Mouse (Mus musculus): ENCODE measurements around the gene Atp5d.
"Not testable (repeated sequence)": the region's sequence is repeated elsewhere in the genome, so short reads cannot be mapped to it uniquely, and the experiment has no call there.

The Atp5d gene

DNA sequence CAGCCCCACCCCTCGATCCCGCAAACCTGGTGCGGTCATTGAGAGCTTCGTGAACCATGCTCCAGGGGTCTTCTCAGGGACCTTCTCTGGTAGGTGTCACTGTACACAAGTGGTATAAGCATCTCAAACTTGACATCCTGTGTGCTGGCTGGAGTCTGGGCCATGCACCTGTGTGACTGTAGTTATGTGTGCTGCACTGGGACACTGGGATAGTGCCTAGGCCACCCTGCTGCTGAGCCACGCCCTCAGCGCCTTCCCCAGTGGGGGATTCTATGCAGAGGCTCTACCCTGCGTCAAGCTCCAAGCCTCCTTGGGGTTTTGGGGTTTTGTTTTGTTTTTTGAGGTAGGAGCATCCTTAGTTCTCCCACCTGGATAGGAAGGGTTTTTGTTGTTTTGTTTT lies 16.0 kb downstream of the Atp5d start:
- DNase-seq (ENCODE audit: low spot score): no peak

DNA sequence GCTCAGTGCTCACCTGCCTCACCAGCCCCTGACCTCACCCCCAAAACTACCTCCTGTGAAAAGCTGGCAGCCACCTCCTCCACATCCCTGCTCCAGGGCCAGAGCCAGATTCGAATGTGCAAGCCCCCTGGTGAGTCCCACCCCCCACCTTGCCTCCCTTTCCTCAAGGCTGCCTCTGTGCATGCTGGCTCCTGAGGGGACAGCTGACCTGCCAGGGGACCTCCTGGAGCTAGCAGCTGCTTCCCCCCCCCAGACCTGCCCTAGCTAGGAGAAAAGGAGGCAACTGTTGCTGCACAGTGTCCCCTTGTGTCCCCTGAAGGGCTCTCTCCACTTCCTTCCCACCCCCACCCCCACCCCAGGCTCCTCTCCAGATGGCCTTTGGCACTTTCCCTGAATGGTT lies 16.8 kb downstream of the Atp5d start:
- no peak for DNase-seq (ENCODE audit: low spot score)

DNA sequence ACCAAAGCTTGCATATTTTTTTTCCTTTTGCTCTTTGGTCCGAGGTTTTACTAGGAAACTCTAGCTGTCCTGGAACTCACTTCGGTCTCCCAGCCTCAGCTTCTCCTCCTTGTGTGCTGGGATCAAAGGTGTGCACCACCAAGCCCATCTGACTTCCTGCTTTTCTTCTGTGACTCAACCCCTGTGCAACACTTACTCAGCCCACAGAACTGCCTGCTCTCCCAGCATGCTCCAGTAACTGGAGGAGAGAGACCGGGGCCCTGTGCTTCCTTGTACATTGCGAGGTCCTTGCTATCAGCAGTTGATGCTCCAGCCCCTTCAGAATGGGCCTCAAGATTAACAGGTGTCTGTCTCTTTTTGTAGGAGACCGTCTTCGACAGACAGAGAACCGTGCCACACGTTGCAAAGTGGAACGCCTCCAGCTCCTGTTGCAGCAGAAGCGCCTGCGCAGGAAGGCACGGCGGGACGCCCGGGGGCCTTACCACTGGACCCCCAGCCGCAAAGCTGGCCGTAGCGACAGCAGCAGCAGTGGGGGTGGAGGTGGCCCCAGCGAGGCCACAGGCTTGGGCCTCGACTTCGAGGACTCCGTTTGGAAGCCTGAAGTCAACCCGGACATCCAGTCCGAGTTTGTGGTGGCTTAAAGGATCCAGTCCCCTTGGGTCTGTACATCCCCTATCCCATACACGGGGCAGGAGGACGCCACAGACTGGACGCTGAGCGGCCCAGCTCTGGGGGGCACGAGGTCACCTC lies 17.7 kb downstream of the Atp5d start:
- no peak for DNase-seq (ENCODE audit: low spot score)

DNA sequence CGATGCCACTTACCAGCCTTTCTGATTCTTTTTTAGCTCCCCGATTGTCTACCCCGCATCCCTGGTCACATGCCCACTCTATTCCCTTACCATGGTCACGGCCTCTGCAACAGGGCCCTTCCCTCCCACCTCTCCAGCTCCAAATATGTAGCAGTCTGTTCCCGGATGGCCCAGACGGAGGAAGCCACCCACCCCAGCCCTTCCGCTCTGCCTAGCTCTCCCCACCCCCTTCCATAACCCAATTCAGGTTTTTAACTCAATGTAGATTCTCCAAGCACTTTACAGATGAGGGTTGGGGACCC lies 18.3 kb downstream of the Atp5d start:
- no peak for DNase-seq (ENCODE audit: low spot score)

DNA sequence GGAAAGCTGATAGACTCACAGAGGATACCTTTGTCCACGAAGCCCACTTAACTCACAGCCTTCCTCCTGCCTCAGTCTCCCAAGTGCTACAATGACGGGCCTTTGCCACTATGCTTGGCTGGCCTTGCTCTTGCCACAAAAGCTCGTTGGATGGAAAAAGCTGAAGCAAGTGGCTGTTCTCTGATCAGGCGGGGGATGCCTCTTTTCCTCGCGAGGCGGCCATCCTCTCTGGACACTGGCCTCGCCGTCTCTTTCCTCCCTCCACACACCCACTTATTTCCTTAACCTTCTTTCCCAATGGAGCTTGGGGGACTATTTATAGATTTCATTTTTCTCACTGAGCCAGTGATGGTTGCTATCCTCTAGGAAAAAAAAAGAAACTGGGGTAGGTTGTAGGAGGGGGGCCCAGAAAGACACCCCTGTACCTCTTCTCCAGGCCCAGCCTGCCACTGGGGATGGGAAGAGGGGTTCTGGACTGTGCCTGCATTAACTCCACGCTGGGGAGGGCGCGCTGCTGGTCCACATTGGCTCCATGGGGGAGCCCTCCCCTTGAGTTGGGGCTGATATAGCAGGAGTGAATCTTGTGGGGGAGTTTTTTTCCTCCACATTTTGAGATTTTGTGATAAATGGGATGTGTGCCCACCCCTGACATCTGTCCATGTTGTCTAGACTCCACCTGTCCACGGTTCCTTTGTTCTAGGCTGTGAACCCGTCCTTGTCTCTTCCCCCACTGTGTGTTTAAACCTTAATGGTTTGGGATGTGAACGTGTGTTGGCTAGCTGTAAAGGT lies 18.9 kb downstream of the Atp5d start:
- DNase-seq (ENCODE audit: low spot score): no peak

DNA sequence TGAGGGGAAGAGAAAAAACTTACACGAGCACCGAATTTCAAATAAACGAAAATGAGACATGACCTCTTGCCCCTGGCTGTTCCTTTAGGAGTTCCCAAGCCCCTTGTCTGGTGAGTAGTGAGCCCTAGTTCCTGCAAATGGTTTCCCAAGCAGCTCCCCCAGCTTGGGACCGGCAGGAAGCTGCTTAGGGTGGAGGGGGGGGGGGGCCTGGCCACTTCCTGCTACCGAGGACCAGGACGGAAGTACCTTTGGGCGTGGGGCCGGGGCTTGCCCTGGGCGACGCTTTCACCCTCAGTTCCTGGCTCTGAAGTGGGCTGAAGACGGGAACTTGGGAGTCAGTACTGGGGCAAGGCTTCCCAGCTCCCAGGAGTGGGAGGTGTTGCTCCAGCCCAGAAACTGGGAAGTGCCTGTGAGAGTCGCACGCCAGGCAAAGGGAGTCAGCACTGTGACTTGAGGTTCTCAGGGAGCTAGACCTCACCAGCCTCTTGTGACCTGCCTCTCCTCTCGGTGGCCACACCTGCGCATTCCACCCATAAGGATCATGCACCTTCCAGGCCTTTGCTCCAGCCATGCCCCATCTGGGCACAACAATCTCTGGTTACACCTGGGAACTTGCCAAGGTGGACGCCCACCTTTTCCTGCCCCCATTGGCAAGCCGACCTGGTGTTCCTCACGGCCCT lies 20.0 kb downstream of the Atp5d start:
- no peak for DNase-seq (ENCODE audit: low spot score)

DNA sequence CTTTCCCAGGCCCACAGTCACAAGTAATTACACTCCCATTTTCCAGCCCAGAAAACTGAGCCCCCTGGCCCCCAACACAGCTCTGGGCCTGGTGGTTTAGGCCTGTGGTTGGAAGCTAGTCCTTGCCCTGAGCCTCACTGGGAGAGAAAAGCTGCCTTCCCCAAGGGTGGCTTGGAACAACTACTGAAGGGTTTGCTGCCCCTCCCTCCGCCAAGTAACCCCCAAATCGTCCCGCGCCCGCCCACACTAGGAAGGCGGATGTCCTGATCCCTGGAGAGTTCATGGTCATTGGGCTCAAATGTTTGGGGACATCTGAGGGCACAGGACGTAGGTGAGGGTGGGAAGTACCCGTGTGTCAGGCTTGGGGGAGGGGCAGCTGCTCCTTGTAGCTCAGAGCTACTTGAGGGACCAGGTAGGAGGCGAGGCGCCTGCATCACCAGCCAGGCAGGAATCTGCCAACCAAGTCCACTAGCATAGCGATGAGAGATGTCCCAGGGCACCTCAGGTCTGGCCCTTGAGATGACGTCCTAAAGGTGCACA lies 20.7 kb downstream of the Atp5d start:
- DNase-seq (ENCODE audit: low spot score): no peak

DNA sequence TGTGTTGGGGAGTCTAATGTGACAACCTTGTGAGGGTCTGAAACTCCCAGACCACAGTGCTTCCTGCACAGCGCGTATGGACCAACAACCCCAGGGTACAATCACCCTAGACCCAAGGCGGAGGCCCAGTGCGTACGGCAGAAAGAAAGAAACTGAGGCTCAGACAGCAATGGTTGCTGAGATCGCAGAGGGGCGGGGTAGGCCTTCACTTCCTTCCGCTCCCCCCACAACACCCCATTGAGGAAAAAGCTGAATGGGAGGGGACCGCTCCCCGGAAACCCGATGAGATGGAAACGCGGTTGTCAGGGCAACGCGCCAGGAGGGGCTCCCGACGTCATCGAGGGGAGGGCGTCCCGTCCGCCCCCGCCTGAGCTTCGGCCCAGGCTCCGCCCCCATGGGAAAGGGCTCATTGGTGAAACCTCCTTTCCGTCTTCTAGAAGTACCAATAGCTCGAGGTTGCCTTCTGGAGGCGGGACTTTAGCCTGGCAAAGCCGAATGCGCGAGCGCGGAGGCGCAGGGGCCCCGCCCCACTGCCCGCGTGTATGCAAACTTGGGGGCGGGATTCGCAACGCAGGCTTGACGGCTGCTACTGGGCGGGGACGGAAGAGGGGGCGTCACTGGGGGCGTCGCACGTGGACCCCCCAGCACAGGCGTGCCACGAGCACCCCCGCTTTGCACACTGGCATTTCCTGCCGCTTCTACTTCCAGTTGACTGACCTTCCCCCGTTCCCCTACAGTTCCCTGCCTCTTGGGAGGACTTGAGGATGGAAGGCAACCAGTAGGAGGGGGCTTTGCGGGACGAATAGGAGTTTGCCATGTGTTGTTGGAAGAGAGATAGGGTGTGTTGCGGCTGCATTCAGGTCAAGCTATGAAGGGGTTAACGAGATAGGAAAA lies 21.4 kb downstream of the Atp5d start:
- DNase-seq (ENCODE audit: low spot score): peak; percentile 99

DNA sequence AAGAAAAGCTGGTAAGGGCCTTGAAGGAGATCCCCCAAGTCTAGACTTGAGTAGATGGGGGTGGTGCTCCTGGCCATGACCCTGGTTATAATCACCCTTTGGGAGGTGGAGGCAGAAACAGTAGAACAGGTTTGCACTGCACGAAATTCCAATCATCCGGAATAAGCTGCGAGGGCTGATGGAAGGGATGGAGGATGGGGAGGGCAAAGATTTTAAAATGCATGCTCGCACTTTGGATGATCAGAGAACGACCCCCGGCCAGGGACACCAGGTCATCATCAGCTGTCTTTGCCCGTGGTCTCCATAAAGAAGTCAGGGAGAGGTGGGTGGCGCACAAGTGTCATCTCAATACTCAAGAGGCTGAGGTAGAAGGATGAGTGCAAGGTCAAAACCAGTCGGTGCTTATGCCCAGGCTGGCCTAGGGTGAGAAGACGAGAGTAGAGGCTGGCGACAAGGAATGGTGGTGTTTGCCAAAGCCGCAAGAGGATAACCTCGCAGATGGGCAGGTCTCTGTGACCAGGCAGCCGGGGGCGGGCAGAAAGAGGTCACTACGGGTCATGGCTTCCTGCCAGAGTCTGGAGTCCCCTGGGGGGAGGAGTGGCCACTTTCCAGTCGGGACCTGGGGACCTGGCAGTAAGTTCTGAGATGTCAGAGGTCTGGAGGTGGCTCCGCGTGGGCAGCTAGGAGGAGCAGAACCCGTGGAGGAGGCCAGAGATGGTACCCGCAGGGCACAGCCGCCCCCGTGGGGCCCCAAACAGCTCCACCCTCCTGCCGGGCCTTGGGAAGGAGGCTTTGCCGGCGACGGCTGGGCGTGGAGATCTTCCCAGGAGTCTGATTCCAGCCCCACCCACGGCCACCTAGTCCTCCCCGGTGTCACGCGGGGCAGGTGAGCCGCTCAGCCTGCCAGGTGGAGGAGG lies 22.3 kb downstream of the Atp5d start:
- DNase-seq (ENCODE audit: low spot score): no peak

DNA sequence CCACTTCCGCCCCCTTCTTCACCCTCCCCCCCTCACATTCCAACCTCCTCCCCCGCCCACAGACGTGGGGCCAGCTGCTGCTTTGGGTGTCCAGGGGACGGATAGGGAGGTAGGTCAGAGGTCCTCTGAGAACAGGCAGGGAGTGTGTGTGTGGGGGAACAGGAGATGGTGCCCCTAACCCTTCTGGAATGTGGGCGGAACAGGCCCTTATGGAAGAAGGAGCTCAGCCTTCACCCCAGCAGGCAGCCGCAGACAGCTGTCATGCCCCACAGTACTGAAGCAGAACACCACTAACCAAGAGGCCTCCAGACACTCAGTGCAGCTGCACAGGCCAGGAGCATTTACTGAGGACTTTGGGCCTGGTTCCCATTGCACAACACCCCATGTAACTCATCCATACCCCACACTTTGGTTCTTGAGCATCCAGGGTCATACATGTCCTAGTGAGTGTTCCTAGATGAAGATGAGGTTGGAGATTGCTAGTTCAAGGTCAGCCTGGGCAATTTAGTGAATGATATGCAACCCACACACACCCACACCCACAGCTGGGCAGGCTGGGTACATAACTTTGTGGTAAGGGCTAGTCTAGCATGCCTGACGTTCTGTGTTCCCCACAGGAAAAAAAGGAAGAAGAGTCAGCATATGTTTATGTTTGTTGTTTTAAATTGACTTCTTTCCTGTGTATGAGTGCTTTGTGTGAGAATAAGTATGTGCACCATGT lies 23.2 kb downstream of the Atp5d start:
- no peak for DNase-seq (ENCODE audit: low spot score)

DNA sequence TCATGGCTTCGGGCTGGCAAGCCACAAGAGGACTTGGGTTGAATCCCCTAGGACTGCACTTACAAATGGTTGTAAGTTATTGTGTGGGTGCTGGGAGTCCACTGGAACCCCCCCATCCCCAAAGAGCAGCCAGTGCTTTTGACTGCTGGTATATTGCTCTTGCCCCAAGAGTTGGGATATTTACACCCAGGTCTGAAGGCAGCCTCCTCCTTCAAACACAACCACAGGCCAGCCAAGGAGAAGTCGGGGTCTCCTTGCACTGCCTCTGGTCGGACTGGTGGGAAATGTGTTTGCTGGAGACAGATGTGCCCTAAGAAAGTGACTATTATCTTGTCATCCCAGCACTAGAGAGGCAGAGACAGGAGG lies 23.8 kb downstream of the Atp5d start:
- no peak for DNase-seq (ENCODE audit: low spot score)

DNA sequence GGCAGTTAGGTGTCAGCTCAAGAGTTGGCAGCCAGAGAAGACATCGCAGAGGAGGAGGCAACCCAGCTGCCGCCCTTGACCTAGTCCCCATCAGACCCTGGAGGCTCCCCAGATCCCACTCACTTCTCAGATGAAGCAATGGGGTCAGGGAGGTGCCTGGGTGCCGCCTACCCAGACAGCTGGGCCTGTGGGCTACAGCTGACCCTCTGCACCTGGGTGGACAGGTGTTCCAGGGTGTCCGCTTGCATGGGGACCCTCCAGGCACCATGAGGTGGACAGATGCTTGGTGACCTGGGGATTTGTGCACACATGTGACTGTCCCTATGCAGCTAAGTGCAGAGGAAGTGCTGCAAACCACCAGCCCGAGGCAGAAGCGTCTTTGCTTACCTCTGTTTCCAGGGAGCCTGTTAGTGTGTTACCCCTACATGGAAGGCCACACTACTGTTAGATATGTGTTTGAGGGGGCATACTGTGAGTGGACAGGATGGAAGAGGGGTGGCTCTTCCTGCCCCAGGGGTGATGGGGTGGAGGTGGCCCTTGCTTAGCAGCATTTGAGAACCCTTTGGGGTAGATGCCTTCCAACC lies 24.4 kb downstream of the Atp5d start:
- no peak for DNase-seq (ENCODE audit: low spot score)

DNA sequence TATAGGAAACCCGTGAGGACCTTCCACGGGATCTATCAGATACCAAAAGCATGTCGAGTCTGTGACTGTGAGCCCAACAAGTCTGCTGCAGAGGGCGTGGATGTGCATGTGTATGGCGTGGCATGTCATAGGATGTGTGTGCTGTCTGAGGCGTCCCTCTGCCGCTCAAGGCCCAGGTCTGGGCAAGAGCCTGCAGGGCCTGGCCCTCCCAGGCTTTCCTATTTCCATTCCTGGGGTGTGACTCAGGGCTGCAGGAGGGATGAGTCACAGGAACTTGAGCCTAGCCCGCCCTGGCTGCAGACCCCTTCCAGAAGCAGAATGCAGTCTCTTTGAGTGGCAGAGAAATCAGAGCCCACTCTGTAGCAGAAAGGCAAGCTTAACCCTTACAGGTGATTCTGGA lies 25.3 kb downstream of the Atp5d start:
- no peak for DNase-seq (ENCODE audit: low spot score)

DNA sequence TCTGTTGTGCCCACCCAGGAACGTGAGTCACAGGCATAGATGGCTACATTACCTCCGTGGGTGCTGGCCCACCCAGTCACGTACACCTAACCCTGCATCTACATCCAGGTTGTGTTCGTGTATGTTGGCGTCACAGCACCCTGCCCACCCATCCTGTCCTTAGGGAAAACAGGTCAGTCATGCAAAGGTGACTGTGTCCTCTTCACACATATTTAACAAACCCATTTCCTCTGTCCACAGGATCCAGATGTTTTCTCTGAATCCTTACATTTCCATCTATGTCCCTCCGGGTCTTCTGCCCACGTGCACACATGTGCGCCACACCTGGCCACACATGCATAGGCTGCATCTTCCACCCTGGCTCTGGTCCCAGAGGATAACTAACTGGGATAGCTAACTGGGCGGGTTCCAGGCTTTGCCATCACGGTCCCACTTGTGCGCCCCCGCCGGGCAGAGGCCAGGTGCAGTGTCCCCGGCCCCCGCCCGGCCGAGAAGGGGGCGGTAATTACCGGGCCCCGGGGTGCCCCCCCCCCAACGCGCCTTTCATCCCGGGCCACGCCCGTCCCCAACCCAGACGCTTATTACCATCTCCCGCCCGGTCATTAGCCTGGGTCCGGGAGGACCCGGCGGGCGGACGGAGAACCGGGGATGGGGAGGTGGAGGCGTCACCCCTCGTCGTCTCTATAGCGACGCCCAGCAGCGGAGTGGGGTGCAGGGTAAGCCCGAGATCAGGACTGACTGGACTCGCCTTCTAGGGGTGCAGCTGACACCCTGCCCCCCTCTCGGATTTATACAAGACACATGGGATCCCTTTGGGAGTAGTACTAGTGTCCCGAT lies 25.9 kb downstream of the Atp5d start:
- DNase-seq (ENCODE audit: low spot score): no peak

DNA sequence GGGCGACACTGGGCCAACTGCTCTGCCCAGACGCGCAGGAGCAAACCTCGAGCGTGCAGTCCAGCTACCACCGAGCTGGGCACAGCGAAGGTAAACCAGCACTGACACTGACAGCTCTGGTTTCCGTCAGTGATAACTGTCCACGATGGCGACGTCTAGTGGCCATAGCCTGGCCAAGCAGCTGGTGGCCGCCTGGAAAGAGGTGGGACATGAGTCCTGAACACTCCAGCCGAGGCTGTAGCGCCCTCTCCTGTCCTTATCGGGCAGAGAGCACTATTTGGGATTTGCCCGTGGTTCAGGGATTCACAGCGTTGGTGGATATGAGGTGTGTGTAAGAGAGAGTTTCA lies 26.5 kb downstream of the Atp5d start:
- DNase-seq (ENCODE audit: low spot score): peak; percentile 98

DNA sequence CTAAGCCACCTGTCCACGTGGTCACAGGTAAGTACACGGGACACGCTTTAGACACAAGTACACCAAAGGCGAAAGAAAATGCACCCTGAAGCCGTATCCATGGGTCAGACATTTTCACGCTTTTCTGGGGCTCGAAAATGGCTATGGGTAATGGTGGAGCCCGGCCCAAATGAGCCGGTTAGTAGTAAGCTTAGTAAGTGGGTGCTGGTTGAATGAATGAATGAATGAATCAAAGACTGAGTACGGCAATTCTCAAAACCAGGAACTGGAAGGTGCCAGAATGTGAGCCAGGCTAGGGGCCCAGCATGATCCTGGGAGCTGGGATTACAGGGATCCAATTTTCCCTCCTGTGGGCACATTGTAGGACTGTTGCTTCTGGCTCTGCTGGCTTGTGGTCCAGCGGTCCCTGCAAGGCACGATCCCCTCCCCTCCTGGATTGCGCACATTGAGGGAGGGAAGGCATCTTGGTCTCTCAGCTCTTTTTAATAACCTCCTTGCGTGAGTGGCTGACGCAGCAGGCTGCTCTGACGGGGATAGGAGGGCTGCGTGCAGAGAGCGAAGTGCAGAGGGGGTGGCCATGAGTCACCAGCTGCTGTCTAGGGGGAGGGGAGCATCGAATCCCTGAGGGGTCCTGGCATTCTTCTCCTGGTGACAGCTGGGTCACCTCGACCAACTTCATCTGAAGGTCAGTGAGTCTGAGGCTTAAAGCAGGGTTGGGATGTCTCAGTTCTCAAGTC lies 27.1 kb downstream of the Atp5d start, which contains the start of gene Cirbp:
Cirbp (plus strand) TSS at position 594 of the 737 bp plus-strand sequence.
- DNase-seq (ENCODE audit: low spot score): no peak

DNA sequence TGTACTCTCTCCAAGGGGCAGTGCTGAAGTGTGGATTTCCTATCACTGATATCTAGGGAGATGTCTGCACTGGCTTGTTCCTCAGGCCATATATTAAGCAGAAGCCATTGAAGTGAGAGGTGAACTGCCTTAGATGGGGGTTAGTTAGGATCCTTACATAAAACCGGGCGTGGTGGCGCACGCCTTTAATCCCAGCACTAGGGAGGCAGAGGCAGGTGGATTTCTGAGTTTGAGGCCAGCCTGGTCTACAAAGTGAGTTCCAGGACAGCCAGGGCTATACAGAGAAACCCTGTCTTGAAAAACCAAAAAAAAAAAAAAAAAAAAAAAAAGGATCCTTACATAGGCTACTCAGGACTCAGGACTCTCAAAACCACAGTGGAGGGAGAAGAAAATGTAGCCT lies 27.7 kb downstream of the Atp5d start:
- not testable (repeated sequence) for DNase-seq (ENCODE audit: low spot score)

DNA sequence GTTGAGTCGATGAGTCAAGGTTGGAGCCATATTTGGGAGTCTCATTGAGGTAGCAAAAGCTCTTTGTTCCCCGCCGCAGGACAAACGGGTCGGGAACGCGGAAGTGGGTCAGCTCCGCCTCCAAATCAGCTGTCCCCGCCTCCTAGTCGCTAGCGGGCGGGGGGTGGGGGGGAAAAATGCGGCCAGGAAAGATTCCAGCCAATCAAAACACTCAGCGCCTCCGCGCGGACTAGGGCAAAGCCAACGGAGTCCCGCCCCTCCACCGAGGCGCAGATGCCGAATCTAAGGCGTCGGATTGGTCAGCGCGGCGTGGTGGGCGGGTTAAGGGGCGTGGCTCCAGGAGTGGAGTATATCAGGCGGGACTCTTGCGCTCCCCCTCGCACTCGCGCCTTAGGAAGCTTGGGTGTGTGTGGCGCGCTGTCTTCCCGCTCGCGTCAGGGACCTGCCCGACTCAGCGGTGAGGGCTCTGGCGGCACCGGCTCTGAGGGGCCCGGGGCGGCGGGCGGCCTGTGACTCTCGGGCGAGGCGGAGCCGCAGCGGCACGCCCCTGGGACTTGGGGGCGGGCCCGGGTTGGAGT lies 29.1 kb downstream of the Atp5d start:
- DNase-seq (ENCODE audit: low spot score): peak; percentile 98

All from layer of hippocampus, adult 11-12 months (tissue).